Mouse (Mus musculus) ES-CJ7 (cell line): Measurements from ENCODE around the gene Thsd4.
"Not testable (repeated sequence)": the region's sequence is repeated elsewhere in the genome, so short reads cannot be mapped to it uniquely, and the experiment has no call there.

Source experiments
- DNase-seq: peaks from one replicate; pipeline ENCODE4 v3.0.0; 2011; ENCODE audit warnings: low read depth, low spot score

Gene Thsd4

DNA sequence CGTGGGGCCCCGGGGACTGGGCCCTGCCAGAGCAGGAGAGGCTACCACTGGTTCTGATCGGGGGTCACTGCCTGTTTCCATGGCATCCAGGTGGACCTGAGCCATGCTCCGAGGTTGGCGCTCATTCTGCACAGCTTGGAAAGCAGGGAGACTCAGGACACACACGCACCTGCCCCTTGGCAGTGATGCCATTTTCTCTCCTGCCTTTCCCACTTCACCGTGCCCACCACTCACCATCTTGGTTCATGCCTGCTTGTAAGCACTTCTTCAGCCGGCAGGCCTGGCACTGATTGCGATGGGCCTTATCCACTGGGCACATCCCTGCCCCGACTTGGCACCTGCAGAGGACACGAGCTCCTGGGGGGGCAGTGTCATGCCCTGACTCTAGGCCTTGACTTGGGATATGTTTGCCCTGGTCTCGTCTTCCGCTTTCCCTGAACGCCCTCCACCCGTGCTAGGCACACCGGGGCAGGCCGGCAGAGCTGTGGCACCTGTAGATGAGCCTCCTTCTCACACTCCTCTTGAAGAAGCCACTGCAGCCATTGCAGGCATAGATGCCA is 573.1 kb downstream of the Thsd4 start:
- DNase-seq: no peak

GRCm38 (mm10) chr9:59948226-59948625 is 573.6 kb downstream of the Thsd4 start:
- no peak for DNase-seq

GRCm38 (mm10) chr9:59947271-59947670 is 574.6 kb downstream of the Thsd4 start:
- DNase-seq: no peak

GRCm38 (mm10) chr9:59945241-59945640 is 576.6 kb downstream of the Thsd4 start:
- no peak for DNase-seq

GRCm38 (mm10) chr9:59943826-59944225 is 578.0 kb downstream of the Thsd4 start:
- no peak for DNase-seq

DNA sequence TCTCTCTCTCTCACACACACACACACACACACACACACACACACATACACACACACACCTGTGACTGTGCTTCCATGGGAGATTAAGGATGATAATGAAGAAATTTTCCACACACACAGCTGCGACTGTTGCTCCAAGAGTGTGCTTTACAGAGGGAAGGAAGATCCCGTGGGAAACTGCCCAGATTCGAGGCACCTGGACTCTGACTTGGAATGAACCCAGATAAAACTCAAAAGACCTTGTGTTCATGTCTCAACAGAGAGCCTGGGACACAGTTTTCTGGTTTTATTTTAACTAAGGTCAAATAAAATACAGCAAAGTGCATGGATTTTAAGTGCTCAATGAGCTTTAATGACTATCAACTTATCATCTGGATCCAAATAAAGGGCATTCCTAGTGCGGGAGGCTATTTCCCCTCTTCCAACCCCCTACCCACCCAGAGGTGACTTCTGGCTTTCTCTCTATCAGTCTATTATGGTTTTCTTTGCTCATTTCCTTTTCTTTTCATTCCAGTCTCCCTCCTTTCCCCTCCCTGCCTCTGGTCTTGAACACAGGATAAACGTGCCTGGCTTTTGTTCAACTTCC is 579.3 kb downstream of the Thsd4 start:
- DNase-seq: no peak

GRCm38 (mm10) chr9:59941885-59942350 is 579.9 kb downstream of the Thsd4 start:
- DNase-seq: no peak

GRCm38 (mm10) chr9:59940913-59941884 is 580.6 kb downstream of the Thsd4 start:
- DNase-seq: no peak

- no peak for DNase-seq
Measured at GRCm38 (mm10) chr9:59939691-59940090, 582.2 kb downstream of the Thsd4 start.

- no peak for DNase-seq
Measured at GRCm38 (mm10) chr9:59938529-59938928, 583.3 kb downstream of the Thsd4 start.

DNA sequence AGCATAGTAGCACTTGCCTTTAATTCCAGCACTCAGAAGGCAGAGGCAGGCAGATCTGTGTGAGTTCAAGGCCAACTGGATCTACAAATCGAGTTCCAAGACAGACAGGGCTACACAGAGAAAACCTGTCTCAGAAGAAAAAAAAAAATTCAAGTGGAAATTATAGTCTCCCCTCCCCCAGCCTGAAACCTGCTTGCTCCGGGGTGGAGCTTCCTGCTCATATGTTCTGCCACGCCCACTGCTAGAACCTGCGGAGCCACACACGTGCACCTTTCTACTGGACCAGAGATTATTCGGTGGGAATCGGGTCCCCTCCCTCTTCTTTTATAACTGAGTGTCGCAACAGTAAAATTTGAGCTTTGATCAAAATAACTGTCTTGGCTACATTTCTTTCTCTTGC is 586.0 kb downstream of the Thsd4 start:
- not testable (repeated sequence) for DNase-seq

- DNase-seq: no peak
Measured at GRCm38 (mm10) chr9:59930248-59930647, 591.6 kb downstream of the Thsd4 start.
